Mouse (Mus musculus) erythroblast, adult 5-6 weeks (primary cell): ENCODE results near the gene Gm3376. TPM values are rescaled to one million over a fixed set of nuclear protein-coding genes. Genes with fewer than 3 reads are reported as not detected.
"Not testable (repeated sequence)": the region's sequence is repeated elsewhere in the genome, so short reads cannot be mapped to it uniquely, and the experiment has no call there.

Source experiments
- ATAC-seq: replicated peaks from 2 replicates; pipeline ENCODE4 v1.8.0; 2016; ENCODE audit warnings: moderate number of reproducible peaks, mild to moderate bottlenecking, moderate TSS enrichment, inconsistent platforms; ENCODE audit not compliant: poor library complexity, low FRiP score, severe bottlenecking
- total RNA-seq, 2 experiments: library from RNA; stranded (forward) in 1 of 2; stranded (reverse) in 1 of 2; fragments of 150-400 nt in 1 of 2; fragments of 200-764, 138-1000 nt in 1 of 2; gene quantifications; 2 replicates each; pipeline versions ENCODE4 v1.2.3 to v1.2.4; 2015 to 2017; ENCODE audit warnings: low replicate concordance in 2 of 2

Gm3376 gene
- not detected in 2 replicates for total RNA-seq (2015; ENCODE audit: low replicate concordance)
- not detected in 2 replicates for total RNA-seq (2017; ENCODE audit: low replicate concordance)

DNA sequence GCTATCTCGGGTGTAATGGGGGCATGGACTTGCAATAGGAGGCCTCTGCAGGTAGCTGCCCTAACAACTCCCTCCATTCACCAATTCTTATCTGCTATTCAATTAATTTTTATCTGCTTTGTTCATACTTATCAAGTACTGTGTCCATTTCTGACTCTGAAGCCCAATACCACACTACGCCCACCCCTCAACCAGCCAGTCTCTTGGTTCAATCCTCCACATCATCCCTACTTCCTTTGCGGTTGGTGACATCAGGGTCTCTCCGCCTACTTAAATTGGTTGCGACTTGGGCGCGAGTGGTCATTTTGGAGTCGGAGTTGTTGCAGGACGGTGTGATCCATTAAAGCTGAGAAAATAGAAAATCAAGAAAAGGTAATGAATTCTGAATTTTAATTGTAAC lies at the start of gene Gm3376:
Gm3376 (plus strand) TSS at position 301 of the 400 bp plus-strand sequence.
- ATAC-seq: not testable (repeated sequence)
